Mouse (Mus musculus) neural tube, embryonic 12.5 days (tissue): ENCODE measurements around the gene Lama4. TPM values are rescaled to one million over a fixed set of nuclear protein-coding genes. Genes with fewer than 3 reads are reported as not detected.

ENCODE experiments used
- ATAC-seq: fragments of 200-750 bp; cut with Nextera tagmentation; 2 replicates; pipeline ENCODE4 v1.8.0; 2017; ENCODE audit warnings: low read depth, mild to moderate bottlenecking, moderate TSS enrichment, moderate library complexity; ENCODE audit not compliant: low FRiP score
- H3K27ac ChIP-seq: fragments of 300-500 bp; sonication (generic); 2 replicates; pipeline ENCODE4 v1.5.1; 2016
- H3K27me3 ChIP-seq: fragments of 300-500 bp; sonication (generic); replicated peaks from 2 replicates; pipeline ENCODE4 v1.6.1; 2016; ENCODE audit warnings: mild to moderate bottlenecking
- H3K36me3 ChIP-seq: fragments of 300-500 bp; sonication (generic); 2 replicates; pipeline ENCODE4 v1.6.1; 2016; ENCODE audit warnings: mild to moderate bottlenecking
- H3K4me1 ChIP-seq: fragments of 300-500 bp; sonication (generic); 2 replicates; pipeline ENCODE4 v1.6.1; 2016
- H3K4me2 ChIP-seq: fragments of 300-500 bp; sonication (generic); replicated peaks from 2 replicates; pipeline ENCODE4 v1.6.1; 2016; ENCODE audit warnings: mild to moderate bottlenecking
- H3K4me3 ChIP-seq: fragments of 300-500 bp; sonication (generic); 2 replicates; pipeline ENCODE4 v1.5.1; 2016
- H3K9ac ChIP-seq: fragments of 300-500 bp; sonication (generic); 2 replicates; pipeline ENCODE4 v1.6.1; 2016; ENCODE audit warnings: mild to moderate bottlenecking
- H3K9me3 ChIP-seq: fragments of 300-500 bp; sonication (generic); 2 replicates; pipeline ENCODE4 v1.6.1; 2016; ENCODE audit warnings: mild to moderate bottlenecking
- WGBS: fragments of 180-500 bp; shearing (Covaris S2); methylation state at CpG from one replicate; pipeline ENCODE4 v1.1.7; 2016; 5-methylcytosine and 5-hydroxymethylcytosine counted together
- polyA plus RNA-seq: library from polyadenylated mRNA; unstranded; fragments of >200 nt; fragmentation: Nextera tagmentation; extraction: Ambion mirVana; gene quantifications from 2 replicates; pipeline ENCODE4 v1.2.1, GENCODE M21; 2016

The Lama4 gene
- polyA plus RNA-seq, 1 experiment from 2014 or later, result 40.7 TPM

- no peaks in the 10 kb centered on the region for H3K36me3 ChIP-seq
- no peak for ATAC-seq
- H3K4me1 ChIP-seq, result no peaks in the 10 kb centered on the region
- H3K9ac ChIP-seq, result no peak overlapping the region
- H3K27ac ChIP-seq, result no peak overlapping the region
- H3K9me3 ChIP-seq, result no peaks in the 10 kb centered on the region
- H3K4me2 ChIP-seq, result no peak overlapping the region
- 88% methylated on average over 9 of the region's 9 CpGs for WGBS
- no peak overlapping the region for H3K4me3 ChIP-seq
- H3K27me3 ChIP-seq, result no peaks in the 10 kb centered on the region
These were observed 131.7 kb downstream of the Lama4 start for GRCm38 (mm10) chr10:39096981-39097380.

GRCm38 (mm10) chr10:39098746-39099145, 133.4 kb downstream of the Lama4 start:
- Histone ChIP-seq H3K9ac (no peak overlapping the region), H3K27ac (no peak overlapping the region), H3K4me1 (no peaks in the 10 kb centered on the region), H3K27me3 (no peaks in the 10 kb centered on the region), H3K9me3 (no peaks in the 10 kb centered on the region), H3K36me3 (no peaks in the 10 kb centered on the region), H3K4me2 (no peak overlapping the region), H3K4me3 (no peak overlapping the region)
- 94% methylated on average over 10 of the region's 10 CpGs for WGBS
- no peak for ATAC-seq

GRCm38 (mm10) chr10:39104803-39105449, 139.6 kb downstream of the Lama4 start:
- no peak overlapping the region for H3K4me2 ChIP-seq
- H3K4me1 ChIP-seq, result no peaks in the 10 kb centered on the region
- H3K27ac ChIP-seq, result no peak overlapping the region
- WGBS, result 93% methylated on average over 8 of the region's 8 CpGs
- no peaks in the 10 kb centered on the region for H3K9me3 ChIP-seq
- H3K4me3 ChIP-seq, result no peak overlapping the region
- no peaks in the 10 kb centered on the region for H3K36me3 ChIP-seq
- H3K9ac ChIP-seq, result no peak overlapping the region
- ATAC-seq, result no peak
- H3K27me3 ChIP-seq, result no peaks in the 10 kb centered on the region

GRCm38 (mm10) chr10:39106413-39106812, 141.1 kb downstream of the Lama4 start:
- no peaks in the 10 kb centered on the region for H3K4me1 ChIP-seq
- no peaks in the 10 kb centered on the region for H3K36me3 ChIP-seq
- no peak overlapping the region for H3K27ac ChIP-seq
- H3K9me3 ChIP-seq, result no peaks in the 10 kb centered on the region
- H3K4me3 ChIP-seq, result no peak overlapping the region
- no peaks in the 10 kb centered on the region for H3K27me3 ChIP-seq
- no peak overlapping the region for H3K4me2 ChIP-seq
- no peak for ATAC-seq
- no peak overlapping the region for H3K9ac ChIP-seq
- WGBS, result 69% methylated on average over 3 of the region's 3 CpGs

GRCm38 (mm10) chr10:39106935-39107334, 141.6 kb downstream of the Lama4 start:
- Histone ChIP-seq H3K4me3 (no peak overlapping the region), H3K9ac (no peak overlapping the region), H3K9me3 (no peaks in the 10 kb centered on the region), H3K27ac (no peak overlapping the region), H3K4me1 (no peaks in the 10 kb centered on the region), H3K4me2 (no peak overlapping the region), H3K27me3 (no peaks in the 10 kb centered on the region), H3K36me3 (no peaks in the 10 kb centered on the region)
- 68% methylated on average over 4 of the region's 4 CpGs for WGBS
- no peak for ATAC-seq

- H3K27me3 ChIP-seq, result no peaks in the 10 kb centered on the region
- no peak overlapping the region for H3K4me2 ChIP-seq
- ATAC-seq, result no peak
- no peak overlapping the region for H3K9ac ChIP-seq
- H3K36me3 ChIP-seq, result no peaks in the 10 kb centered on the region
- no peaks in the 10 kb centered on the region for H3K4me1 ChIP-seq
- no peak overlapping the region for H3K27ac ChIP-seq
- WGBS, result 78% methylated on average over 10 of the region's 10 CpGs
- no peaks in the 10 kb centered on the region for H3K9me3 ChIP-seq
- H3K4me3 ChIP-seq, result no peak overlapping the region
These were observed 143.6 kb downstream of the Lama4 start for GRCm38 (mm10) chr10:39108837-39109488.

- Histone ChIP-seq H3K27ac (no peak overlapping the region), H3K4me2 (no peak overlapping the region), H3K9me3 (no peaks in the 10 kb centered on the region), H3K4me3 (no peak overlapping the region), H3K9ac (no peak overlapping the region), H3K4me1 (no peaks in the 10 kb centered on the region), H3K36me3 (no peaks in the 10 kb centered on the region), H3K27me3 (no peaks in the 10 kb centered on the region)
- ATAC-seq, result no peak
- 59% methylated on average over 4 of the region's 4 CpGs for WGBS
These were observed 144.2 kb downstream of the Lama4 start for GRCm38 (mm10) chr10:39109489-39109874.

- Histone ChIP-seq H3K4me2 (no peak overlapping the region), H3K36me3 (no peaks in the 10 kb centered on the region), H3K27me3 (no peaks in the 10 kb centered on the region), H3K9ac (no peak overlapping the region), H3K4me1 (no peaks in the 10 kb centered on the region), H3K27ac (no peak overlapping the region), H3K4me3 (no peak overlapping the region), H3K9me3 (no peaks in the 10 kb centered on the region)
- 41% methylated on average over 4 of the region's 4 CpGs for WGBS
- no peak for ATAC-seq
These were observed 156.1 kb downstream of the Lama4 start for GRCm38 (mm10) chr10:39121412-39121811.

- H3K4me2 ChIP-seq, result peak within 1 kb of the TSS; percentile 88
- no peak within 1 kb of the TSS for H3K27ac ChIP-seq
- no peaks in the 10 kb centered on the region for H3K27me3 ChIP-seq
- peak within 1 kb of the TSS; percentile 73 for H3K9ac ChIP-seq
- H3K36me3 ChIP-seq, result peaks cover 13% of the 10 kb centered on the region; the same call in 1 of the 2 replicates
- WGBS, result 5% methylated on average over 47 of the region's 47 CpGs
- ATAC-seq, result peak; percentile 93
- H3K9me3 ChIP-seq, result no peaks in the 10 kb centered on the region
- peak within 1 kb of the TSS; percentile 77 for H3K4me3 ChIP-seq
- peaks cover 10% of the 10 kb centered on the region; the same call in 1 of the 2 replicates for H3K4me1 ChIP-seq
These were observed 168.4 kb downstream of the Lama4 start, which contains the start of the genes Fam229b and Tube1 for GRCm38 (mm10) chr10:39133462-39134310. Fam229b (minus strand) TSS chr10:39133914. Tube1 (plus strand) TSS chr10:39133976.

GRCm38 (mm10) chr10:39137766-39138165, 172.5 kb downstream of the Lama4 start:
- Histone ChIP-seq H3K9ac (no peak overlapping the region), H3K9me3 (no peaks in the 10 kb centered on the region), H3K4me1 (peaks cover 10% of the 10 kb centered on the region; the same call in 1 of the 2 replicates), H3K4me3 (no peak overlapping the region), H3K4me2 (no peak overlapping the region), H3K27ac (no peak overlapping the region), H3K27me3 (no peaks in the 10 kb centered on the region), H3K36me3 (peaks cover 20% of the 10 kb centered on the region)
- WGBS, result 94% methylated on average over 3 of the region's 3 CpGs
- ATAC-seq, result no peak

- no peaks in the 10 kb centered on the region for H3K9me3 ChIP-seq
- H3K4me3 ChIP-seq, result no peak overlapping the region
- 83% methylated on average over 6 of the region's 6 CpGs for WGBS
- H3K27me3 ChIP-seq, result no peaks in the 10 kb centered on the region
- ATAC-seq, result no peak
- no peak overlapping the region for H3K4me2 ChIP-seq
- H3K27ac ChIP-seq, result no peak overlapping the region
- peaks cover 10% of the 10 kb centered on the region; the same call in 1 of the 2 replicates for H3K4me1 ChIP-seq
- peaks cover 26% of the 10 kb centered on the region for H3K36me3 ChIP-seq
- H3K9ac ChIP-seq, result no peak overlapping the region
These were observed 173.4 kb downstream of the Lama4 start for GRCm38 (mm10) chr10:39138761-39139160.

- no peaks in the 10 kb centered on the region for H3K9me3 ChIP-seq
- no peak overlapping the region; the same call in 1 of the 2 replicates for H3K4me2 ChIP-seq
- H3K36me3 ChIP-seq, result peaks cover 38% of the 10 kb centered on the region
- no peak overlapping the region for H3K27ac ChIP-seq
- WGBS, result 37% methylated on average over 14 of the region's 14 CpGs
- no peak overlapping the region for H3K4me3 ChIP-seq
- peak; percentile 75 for ATAC-seq
- no peaks in the 10 kb centered on the region for H3K4me1 ChIP-seq
- H3K27me3 ChIP-seq, result no peaks in the 10 kb centered on the region
- no peak overlapping the region for H3K9ac ChIP-seq
These were observed 175.5 kb downstream of the Lama4 start for GRCm38 (mm10) chr10:39140843-39141242.
